Mouse (Mus musculus) adrenal gland, adult 18-20 months (tissue): ENCODE data around the gene Fbrs. TPM values are rescaled to one million over a fixed set of nuclear protein-coding genes. Genes with fewer than 3 reads are reported as not detected.
"Not testable (repeated sequence)": the region's sequence is repeated elsewhere in the genome, so short reads cannot be mapped to it uniquely, and the experiment has no call there.

ENCODE experiments used
- DNase-seq, 2 experiments: peaks; one replicate each; pipeline ENCODE4 v3.0.0; 2021 to 2022; ENCODE audit warnings: low spot score in 2 of 2
- long read RNA-seq, 2 experiments: library from polyadenylated mRNA; stranded (forward); transcript quantifications; one replicate each; pipeline ENCODE4 v2.0.0; 2021
- total RNA-seq, 2 experiments: library from RNA; stranded (reverse); gene quantifications; 1 replicate in 1 of 2; 2 replicates in 1 of 2; pipeline ENCODE4 v1.2.3; 2021

Fbrs gene
- 10 to 100 TPM; 67.2 to 81.1 TPM for total RNA-seq
- long read RNA-seq, experiment 1, full-length matches to known transcripts = 1 of 2 reads
- long read RNA-seq, experiment 1, partial matches to known transcripts = 1 of 2 reads
- long read RNA-seq, experiment 1, other reads (novel, unspliced or antisense) = 0 of 2 reads
- long read RNA-seq, experiment 2, partial matches to known transcripts = 0 of 2 reads
- long read RNA-seq, experiment 2, other reads (novel, unspliced or antisense) = 2 of 2 reads

DNA sequence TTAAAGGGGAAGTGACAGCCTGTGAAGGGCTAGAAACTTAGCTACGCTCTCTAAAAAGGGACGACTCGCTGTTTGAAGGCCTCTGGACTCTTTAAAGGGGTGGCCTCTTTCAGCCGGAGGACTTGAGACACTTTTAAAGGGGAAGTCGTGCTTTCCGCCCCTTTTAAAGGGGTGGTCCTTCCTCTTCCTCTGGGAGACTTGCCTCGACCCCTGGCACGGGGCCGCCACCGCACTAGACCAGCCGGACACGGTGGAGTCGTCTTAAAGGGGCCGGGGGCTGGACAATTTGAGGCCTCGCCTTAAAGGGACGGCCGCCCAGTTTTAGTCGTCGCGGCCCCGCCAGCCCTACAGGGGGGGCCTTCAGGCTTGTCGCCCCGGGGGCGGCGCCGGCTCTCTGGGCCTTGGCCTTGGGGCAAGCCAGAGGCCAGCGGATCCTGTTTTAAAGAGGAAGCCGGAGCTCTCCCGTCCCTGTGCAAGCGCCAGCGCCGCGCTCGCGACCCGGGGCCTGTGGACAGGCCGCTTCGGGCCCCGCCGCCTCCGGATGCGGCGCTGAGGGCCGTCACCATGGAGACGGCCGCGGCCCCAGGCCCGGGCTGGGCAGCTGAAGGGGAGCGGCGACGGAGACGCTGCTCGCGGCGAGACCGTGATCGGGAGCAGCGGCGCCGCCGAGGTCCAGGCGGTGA is at the start of gene Fbrs:
Gene Fbrs (plus strand): TSS at position 565 of the 683 bp plus-strand sequence.
- DNase-seq = peak; percentile 88 to 91

DNA sequence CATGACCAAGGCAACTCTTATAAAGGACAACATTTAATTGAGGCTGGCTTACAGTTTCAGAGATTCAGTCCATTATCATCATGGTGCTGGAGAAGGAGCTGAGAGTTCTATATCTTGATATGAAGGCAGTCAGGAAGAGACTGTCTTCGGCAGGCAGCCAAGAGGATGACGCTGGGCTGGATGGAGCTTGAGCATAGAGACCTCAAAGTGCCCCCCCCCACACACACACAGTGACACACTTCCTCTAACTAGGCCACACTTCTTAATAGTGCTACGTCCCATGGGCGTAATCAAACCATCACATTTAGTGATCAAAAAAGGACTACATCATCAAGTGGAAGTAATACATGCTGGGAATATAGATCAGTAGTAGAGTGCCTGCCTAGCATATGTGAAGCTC is 43.8 kb upstream of the Fbrs start:
- DNase-seq = no peak

DNA sequence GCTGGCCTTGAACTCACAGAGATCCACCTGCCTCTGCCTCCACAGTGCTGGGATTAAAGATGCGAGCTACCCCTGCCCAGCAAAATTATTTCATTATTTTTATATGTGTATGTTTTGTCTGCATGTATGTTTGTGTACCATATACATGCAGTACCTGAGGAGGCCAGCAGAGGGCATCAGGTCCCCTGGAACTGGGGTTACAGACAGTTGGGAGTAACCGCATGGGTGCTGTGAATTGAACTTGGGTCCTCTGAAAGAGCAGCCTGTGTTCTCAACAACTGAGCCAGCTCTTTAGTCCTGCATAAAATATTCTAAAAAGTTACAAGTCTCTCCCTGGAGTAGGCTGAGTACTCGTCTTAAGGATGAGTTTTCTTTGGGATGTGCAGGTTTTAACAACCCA is 41.3 kb upstream of the Fbrs start:
- DNase-seq = no peak

DNA sequence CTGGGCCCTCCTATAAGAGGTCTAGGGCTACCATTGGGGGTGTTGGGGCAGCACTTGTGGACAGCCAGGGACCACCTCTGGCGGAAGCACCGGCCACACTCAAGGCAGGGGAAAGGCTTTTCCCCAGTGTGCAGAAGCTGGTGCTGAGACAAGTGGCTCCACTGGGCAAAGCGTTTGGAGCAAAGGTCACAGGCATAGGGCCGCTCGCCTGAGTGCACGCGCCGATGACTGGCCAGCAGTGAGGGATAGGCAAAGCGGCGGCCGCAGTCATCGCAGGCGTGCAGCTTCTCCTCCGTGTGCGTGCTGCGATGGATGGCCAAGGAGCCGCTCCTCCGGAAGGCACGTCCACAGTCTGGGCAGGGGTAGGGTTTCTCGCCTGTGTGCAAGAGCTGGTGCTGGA is 35.0 kb upstream of the Fbrs start:
- no peak for DNase-seq

DNA sequence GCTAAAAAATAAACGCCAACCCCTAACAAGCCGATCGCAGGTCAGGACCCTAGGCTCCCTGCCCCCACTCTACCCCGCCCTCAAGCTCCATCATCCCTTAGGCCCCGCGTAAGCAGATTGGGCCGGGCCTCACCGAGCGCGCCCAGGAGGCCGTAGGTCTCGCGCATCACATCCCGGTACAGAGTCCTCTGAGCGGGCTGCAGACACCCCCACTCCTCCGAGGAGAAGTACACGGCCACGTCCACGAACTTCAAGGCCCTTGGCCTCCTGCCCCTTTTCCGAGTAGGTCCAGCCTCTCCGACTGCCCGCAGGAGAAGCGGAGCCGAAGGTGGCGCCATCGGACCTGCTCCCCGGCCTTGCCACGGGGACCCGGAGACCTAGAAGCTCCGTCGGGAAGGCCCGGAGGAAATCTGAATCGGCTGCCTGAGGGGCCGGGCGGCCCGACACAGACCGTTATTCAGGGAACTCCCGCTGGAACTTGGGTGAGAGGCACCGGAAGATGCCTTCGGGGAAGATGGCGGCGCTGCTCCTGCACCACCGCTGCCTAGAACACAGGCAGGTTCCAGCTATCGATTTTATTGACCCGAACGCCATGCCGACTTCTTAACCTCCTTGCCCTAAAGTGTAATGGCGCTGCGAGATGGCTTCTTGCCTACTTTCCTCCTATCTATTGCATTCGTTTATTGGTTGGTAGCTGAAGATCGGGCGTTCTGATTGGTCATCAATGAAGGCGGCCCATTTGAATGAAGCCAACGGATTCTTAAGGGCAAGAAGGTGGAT is 30.3 kb upstream of the Fbrs start, which contains the start of gene Zfp689:
Gene Zfp689 (minus strand): TSS at position 638 of the 780 bp plus-strand sequence.
- peak; percentile 82 to 86 for DNase-seq

DNA sequence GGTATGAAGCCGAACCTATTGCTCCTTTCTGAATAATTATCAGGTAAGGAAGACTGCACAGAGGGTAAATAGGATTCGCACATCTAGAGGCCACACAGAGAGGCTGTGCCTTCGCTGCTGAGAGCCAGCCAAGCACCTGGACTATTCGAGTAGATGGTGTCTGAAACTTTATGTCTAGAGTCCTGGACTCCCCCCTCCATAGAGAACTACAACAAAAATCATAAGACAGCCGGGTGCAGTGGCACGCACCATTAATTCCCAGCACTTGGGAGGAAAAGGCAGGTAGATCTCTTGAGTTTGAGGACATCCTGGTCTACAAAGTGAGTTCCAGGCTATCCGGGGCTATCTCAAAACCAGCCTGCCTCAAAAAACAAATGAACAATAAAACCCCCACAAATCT is 29.0 kb upstream of the Fbrs start:
- no peak for DNase-seq

DNA sequence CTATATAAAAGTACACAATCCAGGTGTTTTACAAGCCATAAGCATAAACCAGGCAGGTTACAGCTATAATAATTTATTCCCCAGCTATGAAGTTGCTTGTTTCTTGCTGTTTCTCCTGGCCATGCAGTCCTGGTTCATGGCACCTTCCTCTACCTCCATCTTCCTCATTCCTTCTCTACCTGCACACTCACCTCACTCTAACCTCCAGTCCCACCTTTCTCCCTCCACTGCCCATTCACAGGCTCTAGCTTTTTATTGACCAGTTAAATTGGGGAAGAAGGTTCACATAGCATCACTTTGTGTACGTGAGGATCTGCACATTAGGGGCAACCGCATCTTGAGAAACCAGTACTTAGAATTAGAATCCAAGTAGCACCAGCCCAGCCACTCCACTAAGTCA is 25.9 kb upstream of the Fbrs start:
- no peak for DNase-seq

DNA sequence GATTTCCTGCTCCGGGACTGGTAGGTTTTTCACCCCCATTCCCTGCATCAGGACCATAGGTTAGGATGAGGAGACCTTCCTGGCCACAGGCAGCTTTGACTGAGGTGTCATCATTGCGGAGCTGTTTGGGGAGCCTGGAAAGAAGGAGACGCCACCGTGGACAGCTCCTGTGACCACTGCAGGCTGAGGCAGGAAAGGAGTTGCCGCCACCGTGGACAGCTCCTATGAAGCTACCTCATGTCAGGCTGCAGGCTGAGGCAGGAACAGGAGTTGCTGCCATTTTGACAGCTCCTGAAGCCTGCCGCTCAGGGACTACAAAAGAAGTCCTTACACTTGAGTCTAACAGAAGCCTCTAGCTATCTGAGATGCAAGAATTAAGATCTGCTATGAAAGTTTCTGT is 24.1 kb upstream of the Fbrs start:
- no peak for DNase-seq

DNA sequence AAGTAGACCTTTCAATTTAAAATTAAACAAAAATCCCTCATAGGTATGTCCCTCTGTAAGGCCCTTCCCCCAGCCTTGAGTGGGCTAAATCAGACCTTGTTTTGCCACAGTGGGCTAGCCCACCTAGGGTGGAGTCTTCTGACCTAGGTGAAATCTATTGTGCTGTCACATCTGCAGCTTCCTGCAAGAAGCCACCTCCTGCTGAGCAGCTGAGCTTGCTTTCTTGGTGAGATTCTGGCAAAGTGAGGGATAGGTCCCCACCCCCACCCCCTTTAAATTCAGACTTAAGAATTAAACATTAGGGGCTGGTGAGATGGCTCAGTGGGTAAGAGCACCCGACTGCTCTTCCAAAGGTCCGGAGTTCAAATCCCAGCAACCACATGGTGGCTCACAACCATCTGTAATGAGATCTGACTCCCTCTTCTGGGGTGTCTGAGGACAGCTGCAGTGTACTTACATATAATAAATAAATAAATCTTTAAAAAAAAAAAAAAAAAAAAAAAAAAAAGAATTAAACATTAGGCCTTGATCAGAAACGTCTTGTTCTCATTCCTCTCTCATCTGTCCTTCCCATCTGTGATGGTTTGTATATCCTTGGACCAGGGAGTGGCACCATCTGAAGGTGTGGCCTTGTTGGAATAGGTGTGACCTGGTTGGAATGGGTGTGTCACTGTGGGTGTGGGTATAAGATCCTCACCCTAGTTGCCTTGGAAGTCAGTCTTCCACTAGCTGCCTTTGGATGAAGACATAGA is 20.5 kb upstream of the Fbrs start:
- not testable (repeated sequence) for DNase-seq

DNA sequence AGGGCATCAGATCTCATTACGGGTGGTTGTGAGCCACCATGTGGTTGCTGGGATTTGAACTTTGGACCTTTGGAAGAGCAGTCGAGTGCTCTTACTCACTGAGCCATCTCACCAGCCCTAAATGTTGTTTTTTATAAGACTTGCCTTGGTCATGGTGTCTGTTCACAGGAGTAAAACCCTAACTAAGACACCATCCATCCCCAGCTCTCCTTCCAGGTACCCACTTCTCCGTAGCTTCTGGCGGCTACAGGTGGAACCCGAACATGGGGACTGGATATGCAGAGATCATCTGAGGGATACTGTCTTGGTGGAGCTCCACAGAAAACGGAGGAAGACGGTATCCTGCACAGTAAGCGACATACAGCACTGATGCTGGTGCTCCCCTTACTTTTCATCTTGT is 19.7 kb upstream of the Fbrs start, which contains the start of gene Prr14:
Gene Prr14 (plus strand): TSS at position 301 of the 400 bp plus-strand sequence.
- DNase-seq = not testable (repeated sequence)

DNA sequence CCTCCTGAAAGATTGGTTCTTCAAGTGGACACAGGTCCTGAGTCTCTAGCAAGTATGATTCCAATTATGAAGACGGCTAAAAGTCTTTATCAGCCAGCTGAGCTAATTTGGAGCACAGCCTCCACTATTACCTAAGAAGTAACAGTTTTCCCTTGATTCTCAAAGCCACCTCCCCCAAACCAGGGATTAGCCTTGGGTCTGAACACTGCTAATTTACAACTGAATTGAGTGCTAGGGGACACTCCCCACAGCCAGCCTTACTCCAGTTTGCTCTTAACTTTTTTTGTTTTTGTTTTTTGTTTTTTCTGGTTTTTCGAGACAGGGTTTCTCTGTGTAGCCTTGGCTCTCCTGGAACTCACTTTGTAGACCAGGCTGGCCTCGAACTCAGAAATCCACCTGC is 13.8 kb upstream of the Fbrs start:
- DNase-seq = no peak

DNA sequence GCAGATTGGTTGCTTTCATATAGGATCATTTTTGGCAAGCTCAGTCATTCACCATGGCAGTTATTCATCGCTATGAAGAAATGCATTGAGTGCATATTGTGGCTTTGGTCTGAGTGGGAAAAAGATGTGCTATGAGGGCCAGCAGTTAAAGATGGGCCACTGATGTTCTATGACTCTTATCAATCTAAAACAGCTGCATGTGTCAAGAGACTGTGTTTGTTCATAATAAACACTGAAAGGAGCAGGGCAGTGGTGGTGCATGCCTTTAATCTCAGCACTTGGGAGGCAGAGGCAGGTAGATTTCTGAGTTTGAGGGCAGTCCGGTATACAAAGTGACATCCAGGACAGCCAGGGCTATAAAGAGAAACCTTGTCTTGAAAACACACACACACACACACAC is 13.3 kb upstream of the Fbrs start:
- not testable (repeated sequence) for DNase-seq

DNA sequence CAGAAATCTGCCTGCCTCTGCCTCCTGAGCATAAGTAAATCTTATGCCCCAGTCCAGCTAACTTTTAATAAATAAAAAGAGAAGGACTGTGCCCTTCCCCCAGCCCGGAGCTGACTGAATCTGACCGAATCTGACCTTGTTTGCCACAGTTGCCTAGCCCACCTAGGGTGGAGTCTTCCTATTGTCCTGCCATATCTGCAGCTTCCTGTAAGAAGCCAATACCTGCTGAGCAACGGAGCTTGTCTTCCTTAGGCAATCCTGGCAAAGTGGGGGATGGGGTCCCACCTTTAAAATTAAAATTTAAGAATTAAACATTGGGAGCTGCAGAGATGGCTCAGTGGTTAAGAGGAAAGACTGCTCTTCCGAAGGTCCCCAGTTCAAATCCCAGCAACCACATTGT is 12.4 kb upstream of the Fbrs start:
- DNase-seq = no peak

DNA sequence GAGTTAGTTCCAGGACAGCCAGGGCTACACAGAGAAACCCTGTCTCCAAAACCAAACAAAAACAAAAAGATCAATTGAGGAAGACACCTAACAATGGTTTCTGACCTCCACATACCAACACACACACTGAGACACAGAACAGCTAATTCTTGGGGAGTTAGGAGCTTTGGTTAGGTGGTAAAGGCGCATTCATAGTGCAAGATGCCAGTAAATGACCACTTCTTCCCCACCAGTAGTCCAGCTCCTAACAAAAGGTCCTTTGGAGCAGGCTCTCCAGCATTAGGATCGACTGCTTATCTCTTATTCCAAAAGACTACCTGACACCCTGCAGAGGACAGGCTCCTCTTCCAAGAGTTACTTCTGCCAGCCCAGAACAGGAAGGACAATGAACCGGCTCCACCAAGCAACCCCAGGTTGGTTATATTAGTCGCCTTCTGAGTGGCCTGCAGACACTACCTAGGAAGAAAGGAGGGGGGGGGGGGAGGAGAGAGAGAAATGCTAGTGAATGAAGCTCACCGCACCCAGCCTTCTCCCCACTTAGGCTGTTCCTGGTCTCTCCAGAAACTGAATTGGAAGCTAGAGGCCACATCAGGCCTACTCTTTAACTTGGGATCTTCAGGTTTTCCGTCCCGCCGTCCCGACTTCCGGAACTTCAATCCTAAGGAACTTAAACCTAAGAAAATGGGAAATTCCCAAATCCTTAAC is 8.8 kb upstream of the Fbrs start:
- DNase-seq = no peak

DNA sequence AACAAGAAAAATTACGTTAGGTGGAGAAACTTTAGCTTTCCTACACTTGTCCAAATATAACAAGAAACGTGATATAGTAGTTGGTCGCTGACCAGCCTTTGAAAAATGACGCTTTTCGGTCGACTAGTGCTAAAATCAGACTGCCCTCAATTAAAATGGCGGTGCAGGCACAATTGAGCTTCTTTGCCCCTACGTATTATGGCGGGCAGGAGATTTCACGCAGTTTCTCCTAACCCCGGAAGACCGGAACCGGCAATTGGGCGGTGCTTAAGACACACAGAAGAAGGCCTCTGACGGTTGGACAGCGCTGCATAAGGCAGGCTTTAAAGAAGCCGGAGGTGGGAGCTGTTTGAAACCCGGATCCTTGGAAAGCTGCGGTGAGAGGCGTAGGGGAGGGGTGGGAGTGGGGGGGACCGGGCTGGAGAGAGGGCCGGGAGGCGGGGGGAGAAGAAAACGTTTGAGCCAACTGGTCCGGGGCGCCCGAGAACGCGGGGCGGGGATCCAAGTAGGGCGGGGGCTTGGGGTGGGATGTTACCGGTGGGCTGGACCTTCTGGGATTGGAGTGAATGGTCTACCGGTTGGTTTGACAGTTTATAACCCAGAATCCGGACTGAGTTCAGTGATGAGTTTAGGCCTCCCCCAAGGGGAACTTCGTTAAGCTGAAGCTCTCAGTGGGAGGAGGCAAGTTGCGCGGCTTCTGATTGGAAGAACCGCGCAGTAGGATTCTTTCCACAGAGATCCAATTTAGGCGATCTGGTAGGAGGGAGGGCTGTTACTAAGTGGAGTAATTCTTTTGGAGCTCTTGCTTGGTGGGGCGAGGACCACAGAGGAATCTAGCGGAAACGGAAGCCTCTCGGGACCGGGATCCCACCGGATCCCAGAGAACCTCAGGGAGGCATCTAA is 8.0 kb upstream of the Fbrs start:
- peak; percentile 75 to 78 for DNase-seq

DNA sequence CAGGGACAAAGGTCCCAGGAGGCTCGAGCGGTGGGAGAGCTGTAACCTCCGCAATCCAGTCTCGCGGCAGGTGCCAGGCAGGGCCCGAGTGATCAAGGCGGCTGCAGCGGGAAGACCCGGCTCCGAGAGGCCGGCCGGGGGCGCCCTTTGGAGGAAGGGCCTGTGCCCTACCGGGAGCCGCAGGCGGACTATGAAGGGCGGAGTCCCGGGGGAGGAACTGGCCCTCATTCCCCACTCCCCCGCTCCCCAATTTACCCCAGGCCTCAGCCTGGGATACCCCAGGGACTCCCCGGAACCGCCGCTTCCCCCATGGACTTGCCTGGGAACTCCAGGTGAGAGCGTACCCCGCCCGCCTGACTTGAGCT is 7.4 kb upstream of the Fbrs start:
- peak; percentile 58 to 61 for DNase-seq

DNA sequence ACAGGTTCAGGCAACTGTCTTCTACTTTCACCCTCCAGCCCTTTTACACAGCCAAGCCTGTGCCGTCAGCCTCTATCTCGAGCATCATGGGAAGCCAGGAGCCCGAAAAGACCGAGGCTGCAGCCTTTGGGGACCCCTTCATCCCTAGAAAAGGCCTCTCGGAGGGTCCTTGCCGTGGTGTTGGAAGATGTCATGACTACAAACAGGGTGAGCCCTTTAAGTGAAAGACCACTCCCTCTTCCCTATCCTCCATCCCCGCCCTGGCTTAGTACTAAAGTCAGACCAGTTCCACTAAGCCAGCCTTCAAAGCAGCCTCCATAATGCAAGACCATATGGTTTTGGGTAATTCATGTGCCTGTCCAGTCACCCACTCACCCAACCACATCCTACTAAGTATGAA is 6.9 kb upstream of the Fbrs start:
- no peak for DNase-seq

DNA sequence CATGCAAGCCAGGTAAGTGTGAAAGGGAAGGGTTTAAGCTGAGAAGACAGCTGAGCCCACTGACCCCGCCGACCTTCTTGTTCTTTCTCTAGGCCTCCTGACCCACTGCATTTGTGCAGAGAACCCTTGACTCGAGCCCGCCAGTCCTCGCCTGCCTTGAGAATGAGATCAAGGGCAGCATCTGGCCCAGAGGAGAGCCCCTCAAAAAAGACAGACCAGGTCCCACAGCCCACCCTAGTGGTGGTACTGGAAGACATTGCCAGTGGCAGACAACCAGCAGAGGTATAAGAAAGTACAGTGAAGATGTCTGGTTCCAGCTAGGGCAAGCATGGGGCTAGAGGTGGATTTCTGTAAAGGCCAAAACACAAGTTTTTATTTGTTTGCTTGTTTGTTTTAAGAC is 5.3 kb upstream of the Fbrs start:
- DNase-seq = no peak

DNA sequence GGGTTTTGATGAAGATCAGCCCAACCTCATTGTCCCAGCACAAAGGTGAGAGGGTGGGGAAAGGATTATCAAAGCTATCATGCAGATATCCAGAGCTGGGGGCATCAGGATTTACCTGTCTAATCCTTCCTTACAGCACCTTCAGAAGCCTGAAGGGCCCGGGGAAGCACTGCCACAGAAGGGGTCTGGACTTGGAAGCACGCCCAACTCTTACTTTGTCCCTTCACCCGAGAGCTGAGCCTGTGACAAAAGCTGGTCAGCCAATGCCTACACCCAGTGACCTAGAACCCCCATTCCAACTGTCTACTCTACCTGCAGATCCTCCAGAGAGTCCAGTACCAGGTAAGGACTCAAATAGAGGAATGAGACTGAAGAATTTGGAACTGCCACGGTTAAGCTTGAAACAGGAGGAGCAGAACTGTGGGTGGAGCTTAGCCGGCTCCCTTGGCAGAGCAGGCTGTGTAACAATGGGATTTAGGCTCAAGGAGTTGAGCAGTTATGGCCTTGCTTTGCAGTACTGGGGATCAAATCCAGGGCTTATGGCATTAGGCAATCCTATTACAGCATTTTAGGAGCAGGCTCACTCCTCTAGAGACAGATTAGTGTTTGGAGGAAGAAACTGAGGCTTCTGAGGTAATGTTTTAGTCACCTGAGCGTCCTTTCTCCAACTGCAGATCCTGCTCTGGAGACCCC is 4.5 kb upstream of the Fbrs start:
- no peak for DNase-seq
